Mouse (Mus musculus) embryo, embryonic 9.5 days (tissue): ENCODE results near the gene Apba3.
"Not testable (repeated sequence)": the region's sequence is repeated elsewhere in the genome, so short reads cannot be mapped to it uniquely, and the experiment has no call there.

ENCODE experiments used
- DNase-seq: peaks from one replicate; pipeline ENCODE4 v3.0.0-alpha.2; 2017; ENCODE audit errors: extremely low spot score

The Apba3 gene

DNA sequence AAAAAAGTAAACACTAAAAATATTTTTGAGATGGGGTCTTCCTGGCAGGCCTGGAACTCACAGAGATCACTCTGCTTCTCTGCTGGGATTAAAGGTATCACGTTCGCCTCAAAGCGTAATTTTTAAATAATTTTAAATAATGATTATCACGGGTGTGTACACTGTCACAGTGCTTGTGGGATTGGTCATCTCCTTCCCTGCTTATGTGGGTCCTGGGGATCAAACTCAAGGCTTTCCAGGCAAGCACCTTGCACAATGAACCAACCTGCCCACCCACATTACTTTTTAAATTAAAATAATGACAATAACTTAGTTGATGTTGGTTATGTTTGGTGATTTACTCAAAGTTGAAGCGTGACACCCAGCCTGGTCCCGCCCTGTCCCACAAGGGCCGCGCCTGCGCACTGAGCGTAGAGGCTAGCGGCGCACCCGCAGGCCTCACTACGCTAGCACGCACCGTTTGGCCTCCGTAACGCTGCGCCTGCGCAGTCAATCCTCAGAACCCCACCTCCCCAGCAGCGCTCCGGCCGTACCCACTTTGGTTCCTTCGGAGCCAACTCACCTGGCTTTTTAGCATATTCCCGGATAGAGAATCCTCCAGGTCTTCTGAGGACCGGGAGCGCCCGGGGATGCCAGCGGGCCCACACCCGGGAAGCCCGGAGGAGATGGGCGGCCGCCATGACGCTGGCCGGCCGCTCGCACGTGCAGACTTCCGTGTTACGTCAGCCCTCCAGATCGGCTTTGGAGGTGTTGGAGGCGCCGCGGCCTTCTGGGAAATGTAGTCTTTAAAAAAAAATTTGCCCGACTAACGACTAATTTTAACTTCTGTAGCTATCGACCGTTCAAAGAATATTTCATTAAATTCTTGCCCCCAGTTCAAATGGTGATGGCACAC lies at the start of gene Apba3, which contains the start of gene Mrpl54:
Gene Apba3, plus strand, starts transcription at position 750 of the 895 bp plus-strand sequence.
Gene Mrpl54, minus strand, starts transcription at position 724 of the 895 bp plus-strand sequence.
- peak; percentile 95 for DNase-seq

- DNase-seq: not testable (repeated sequence)
Measured at GRCm38 (mm10) chr10:81217267-81217666, 49.5 kb upstream of the Apba3 start.

GRCm38 (mm10) chr10:81217964-81218363 lies 48.8 kb upstream of the Apba3 start:
- DNase-seq: peak; percentile 43

GRCm38 (mm10) chr10:81221402-81222015 lies 45.3 kb upstream of the Apba3 start:
- no peak for DNase-seq

- not testable (repeated sequence) for DNase-seq
Measured at GRCm38 (mm10) chr10:81223731-81224130, 43.0 kb upstream of the Apba3 start.

DNA sequence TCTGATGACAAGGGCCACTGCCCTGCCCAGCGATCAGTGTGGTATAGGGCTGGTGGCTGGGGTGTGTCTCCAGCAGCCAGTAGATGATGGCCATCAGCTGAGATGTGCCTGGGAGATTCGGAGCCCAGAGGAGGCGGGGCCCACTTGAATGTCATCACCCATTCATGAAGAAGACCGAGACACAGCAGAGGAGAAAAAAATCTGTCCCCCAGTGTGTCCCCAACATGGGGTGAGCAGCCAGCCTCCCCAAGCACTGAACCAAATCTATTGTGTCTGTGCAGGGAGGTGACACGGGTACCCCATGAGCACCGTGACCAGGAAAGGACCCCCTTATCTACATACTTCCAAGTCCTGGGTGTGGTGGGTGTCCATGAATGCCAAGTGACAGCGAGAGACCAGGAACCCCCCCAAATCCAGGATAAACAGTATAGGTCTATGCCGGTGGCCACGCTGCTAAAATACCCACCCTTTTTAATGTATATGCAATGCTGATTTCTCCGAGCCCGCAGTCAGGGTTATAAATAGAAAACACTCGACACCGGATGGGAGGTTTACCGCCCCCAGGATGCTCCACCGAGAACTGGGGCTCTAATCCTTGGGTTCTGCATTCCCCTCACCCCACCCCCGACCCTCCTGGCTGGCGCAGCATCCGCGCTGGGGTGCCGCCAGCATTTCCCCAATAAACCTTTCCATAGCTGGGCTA lies 36.9 kb upstream of the Apba3 start:
- no peak for DNase-seq

DNA sequence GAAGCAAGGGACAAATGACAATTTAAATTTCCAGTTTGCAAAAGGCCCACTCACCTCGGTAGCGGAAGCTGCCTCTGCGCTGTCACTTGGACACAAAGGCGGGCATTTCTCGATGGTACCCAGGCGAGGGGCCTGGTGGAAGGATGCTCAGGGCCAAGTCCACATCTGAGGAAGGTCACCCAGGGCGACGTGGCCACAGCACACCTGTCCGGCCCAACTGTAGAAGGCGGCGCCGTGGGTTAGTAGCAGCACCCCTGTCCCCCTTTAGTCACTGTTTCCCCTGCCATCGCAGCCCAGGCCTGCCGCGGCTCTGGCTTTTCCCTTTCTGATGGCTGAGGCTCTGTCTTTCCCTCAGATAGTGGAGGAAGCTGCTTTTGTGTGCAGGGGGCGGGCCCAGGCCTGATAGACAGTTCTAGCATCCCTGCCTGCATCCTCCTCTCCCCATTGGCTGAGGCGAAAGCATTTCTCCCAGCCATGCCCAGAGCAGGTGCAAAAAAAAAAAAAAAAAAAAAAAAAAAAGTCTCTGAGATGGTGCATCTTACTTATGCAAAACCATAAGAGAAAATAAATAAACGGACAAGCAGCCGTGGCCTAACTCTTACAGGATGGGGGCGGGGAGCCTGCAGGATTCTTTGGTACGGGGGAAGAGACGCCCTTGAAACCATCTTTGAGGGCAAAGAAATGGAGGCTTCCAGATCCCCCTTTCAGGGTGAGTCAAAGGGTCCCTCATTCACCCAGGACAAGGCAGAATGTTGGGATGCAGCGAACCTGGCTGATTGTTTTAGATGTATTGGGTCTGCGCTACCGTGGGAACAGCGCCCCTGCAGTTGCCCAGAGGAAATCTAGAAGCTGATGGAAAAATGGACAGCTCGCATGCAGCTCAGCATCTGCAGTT lies 36.1 kb upstream of the Apba3 start, which contains the start of gene Atcay:
Gene Atcay, minus strand, starts transcription at position 396 of the 895 bp plus-strand sequence.
- DNase-seq: peak; percentile 34

GRCm38 (mm10) chr10:81231436-81231835 lies 35.3 kb upstream of the Apba3 start:
- DNase-seq: no peak

GRCm38 (mm10) chr10:81232580-81233225 lies 34.1 kb upstream of the Apba3 start, which contains the start of gene Zfr2:
TSS of gene Zfr2 (plus strand) at chr10:81233155.
- peak; percentile 90 for DNase-seq

GRCm38 (mm10) chr10:81233226-81233585 lies 33.6 kb upstream of the Apba3 start:
- no peak for DNase-seq

DNA sequence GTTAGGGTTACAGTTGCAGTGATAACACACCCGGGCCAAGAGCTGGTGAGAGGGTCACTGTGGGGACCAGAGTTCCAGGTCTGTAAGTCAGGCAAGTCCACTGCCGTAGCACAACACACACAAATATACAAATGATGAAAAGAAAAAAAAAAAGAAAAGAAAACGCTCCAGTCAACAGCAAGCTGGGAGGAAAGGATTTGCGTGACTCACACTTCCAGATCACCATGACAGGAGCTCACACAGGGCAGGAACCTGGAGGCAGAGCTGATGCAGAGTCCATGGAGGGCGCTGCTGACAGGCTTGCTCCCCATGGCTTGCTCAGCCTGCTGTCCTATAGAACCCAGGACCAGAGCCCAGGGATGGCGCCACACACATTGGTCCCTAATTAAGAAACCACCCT lies 32.6 kb upstream of the Apba3 start:
- no peak for DNase-seq

DNA sequence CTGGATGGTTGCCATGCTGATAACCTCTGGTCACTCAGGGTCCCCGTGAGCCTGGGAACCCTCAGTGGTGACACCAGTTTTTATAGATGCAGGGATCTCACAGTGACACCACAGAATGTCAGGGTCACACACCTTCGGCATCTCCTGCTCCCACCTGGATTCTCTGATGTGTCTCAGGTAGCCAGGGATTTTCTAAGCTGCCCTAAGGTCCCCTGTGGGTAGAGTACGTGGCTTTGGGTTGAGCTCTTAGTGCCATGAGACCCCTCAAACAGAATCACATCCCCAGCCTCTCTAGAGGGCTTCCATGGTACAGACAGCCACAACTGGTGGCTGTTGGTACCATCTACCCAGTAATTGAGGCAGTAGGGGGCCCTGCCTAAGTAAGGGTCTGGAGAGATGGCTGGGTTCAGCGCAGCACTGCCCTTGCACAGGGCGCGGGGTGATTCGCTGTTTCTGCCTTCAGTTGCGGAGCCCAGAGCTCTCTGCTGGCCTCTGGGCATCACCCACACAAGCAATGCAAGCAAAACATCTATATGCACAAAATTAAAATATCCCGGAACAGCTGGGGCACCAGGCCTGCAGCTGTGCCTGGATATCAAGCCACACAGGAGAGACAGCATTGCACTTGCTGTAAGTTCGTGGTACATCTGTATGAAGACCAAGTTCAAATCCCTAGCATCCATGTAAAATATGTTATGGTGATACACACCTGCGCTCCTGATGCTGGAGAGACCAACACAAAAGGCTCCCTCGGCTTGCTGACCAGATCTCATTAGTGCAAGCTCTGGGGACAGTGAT lies 30.1 kb upstream of the Apba3 start:
- DNase-seq: no peak

GRCm38 (mm10) chr10:81238618-81239017 lies 28.1 kb upstream of the Apba3 start:
- no peak for DNase-seq

DNA sequence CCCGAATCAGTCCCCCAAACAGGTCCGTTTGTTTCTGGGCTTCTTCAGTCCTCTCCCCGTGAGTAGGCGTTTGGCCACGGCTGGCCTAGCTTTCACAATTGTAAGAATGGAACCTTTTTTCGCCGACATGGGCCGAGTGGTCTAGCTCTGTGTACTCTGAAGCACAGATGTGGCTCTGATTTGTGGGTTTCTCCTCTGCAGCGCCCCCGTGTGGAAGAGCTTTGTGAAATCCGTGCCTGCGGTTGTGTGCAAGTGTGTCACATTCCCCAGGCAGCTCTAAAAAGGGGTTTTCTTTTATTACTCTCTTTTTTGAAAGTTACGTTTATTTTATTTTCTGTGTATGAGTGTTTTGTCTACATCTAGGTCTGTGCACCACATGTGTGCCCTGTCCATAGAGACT lies 25.9 kb upstream of the Apba3 start:
- peak; percentile 63 for DNase-seq

DNA sequence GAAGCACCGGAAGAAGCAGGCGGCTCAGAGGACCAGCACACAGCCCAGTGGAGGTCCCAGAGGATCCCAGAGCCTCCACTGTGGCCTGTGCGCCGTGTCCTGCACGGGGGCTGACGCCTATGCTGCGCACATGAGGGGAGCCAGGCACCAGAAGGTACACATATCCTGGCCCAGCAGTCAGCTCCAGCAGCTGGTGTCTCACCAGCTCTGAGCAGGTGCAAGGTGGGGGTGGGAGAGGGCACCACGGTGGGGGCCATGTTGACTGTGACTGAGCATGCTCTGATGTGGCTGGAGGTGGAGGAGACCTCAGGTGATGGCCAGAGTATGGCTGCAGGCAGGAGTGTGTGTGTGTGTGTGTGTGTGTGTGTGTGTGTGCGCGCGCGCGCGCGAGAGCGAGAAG lies 24.7 kb upstream of the Apba3 start:
- no peak for DNase-seq

DNA sequence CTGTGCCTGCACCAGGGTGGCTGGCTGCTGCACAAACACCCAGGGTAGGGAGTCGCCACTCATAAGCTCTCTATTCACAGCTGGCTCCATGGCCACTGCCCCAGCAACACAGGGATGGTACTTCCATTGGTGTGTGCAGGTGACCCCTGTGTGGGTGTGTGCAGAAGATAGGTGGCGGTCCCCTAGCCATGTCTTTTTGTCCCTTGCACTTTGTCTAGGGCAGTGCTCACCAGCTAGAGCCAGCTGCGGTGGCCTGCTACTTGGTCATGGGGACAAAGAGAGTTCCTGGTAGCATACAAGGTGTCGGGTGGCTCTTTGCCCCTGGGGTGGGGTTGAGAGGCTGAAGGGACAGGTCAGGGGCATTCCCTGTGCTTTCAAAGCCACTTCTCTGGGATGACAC lies 22.6 kb upstream of the Apba3 start:
- no peak for DNase-seq

DNA sequence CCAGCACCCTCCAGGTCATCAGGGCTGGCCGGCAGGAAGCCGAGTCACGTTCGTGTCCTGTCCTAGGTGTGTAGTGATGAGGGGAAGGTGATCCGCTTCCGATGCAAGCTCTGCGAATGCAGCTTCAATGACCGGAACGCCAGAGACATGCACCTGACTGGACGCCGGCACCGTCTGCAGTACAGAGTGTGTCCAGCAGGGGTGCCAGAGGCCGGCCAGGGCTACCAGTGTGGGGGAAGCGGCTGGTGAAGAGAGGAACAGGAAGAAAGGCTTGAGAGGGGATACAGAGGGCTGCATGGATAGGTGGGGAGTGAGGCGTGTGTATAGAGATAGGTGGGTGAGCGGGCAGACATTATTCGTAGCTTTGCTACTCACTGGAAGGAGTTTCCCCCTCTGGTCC lies 22.2 kb upstream of the Apba3 start:
- peak; percentile 83 for DNase-seq

GRCm38 (mm10) chr10:81245166-81245565 lies 21.6 kb upstream of the Apba3 start:
- DNase-seq: no peak

GRCm38 (mm10) chr10:81247804-81248203 lies 19.0 kb upstream of the Apba3 start:
- DNase-seq: no peak

GRCm38 (mm10) chr10:81249442-81249841 lies 17.3 kb upstream of the Apba3 start:
- DNase-seq: no peak
